Mouse (Mus musculus) frontal cortex, adult (tissue): Measurements from ENCODE around the gene Megf11.

Experiments used
- ATAC-seq: cut with Nextera tagmentation; 2 replicates; pipeline ENCODE4 v1.9.2; 2017; ENCODE audit warnings: mild to moderate bottlenecking, moderate library complexity, mixed read lengths; ENCODE audit not compliant: low TSS enrichment

Megf11 gene

DNA sequence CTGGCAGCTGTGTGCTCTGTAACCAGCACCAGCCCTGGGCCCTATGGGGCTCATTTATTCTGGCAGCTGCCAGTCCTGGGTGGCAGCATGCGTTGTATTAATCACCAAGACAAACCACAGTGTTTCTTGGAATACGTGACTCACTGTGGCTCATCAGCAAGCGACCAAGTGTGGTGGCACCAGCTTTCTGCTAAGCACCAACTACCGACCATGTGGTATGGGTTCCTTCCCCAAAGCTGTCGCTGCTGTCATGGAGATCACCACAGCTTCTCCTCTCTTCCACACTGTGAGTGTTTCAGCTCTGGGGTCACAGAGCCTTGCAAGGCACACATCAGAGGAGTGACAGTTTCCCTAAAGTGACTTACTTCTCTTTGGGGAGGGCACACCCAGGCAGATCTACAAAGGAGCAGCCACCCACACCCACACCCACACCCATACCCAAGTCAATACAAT lies 178.9 kb downstream of the Megf11 start:
- ATAC-seq, result no peak

DNA sequence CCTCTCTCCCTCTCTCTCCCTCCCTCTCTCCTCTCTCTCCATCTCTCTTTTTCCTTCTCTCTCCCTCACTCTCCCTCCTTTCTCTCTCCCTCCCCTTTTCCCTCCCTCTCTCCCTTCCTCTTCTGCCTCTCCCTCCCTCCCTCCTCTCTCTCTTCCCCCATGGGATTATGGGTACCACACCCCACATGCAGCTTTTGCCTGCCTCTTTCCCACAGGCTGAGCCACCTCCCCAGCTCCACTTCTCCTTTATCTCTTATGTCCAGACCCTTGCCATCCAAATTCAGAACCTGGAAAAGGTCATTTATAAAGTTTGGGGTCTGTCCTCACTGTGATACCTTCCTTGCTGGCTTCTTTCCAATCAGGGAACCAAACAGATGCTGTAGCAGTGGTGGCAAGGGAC lies 180.5 kb downstream of the Megf11 start:
- ATAC-seq, result no peak

DNA sequence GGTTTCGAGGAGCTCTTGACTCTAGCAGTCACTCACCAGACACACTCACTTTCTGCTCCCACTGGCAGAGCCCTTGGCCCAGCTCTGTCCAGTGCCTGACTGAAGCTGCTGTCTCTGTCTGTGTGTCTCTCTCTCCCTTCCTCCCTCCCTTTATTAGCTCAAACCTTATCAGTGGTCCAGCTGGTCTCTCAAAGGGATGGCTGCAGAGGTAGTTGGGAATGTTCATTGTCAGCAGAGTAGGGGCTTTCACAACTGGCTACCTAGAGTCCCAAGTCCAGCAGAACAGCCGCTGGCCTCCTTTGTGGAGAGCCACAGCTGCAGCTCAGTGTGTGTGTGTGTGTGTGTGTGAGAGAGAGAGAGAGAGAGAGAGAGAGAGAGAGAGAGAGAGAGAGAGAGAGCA lies 180.9 kb downstream of the Megf11 start:
- ATAC-seq, result no peak

DNA sequence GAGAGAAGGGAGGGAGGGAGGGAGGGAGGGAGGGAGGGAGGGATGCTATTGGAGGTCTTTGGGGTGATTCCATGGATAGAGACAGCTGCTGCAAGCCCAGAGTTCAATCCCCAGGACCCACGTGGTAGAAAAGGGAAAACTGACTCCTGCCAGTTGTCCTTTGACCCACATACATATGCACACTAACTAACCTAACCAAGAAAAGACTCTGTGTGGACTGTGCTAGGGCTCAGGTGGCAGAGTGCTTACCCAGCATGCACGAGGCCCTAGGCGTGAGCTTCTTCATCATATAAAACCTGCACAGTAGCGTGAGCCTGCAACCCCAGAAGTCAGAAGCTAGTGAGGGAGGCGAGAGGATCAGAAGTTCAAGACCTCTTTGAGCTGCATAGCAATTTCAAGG lies 182.1 kb downstream of the Megf11 start:
- no peak for ATAC-seq

DNA sequence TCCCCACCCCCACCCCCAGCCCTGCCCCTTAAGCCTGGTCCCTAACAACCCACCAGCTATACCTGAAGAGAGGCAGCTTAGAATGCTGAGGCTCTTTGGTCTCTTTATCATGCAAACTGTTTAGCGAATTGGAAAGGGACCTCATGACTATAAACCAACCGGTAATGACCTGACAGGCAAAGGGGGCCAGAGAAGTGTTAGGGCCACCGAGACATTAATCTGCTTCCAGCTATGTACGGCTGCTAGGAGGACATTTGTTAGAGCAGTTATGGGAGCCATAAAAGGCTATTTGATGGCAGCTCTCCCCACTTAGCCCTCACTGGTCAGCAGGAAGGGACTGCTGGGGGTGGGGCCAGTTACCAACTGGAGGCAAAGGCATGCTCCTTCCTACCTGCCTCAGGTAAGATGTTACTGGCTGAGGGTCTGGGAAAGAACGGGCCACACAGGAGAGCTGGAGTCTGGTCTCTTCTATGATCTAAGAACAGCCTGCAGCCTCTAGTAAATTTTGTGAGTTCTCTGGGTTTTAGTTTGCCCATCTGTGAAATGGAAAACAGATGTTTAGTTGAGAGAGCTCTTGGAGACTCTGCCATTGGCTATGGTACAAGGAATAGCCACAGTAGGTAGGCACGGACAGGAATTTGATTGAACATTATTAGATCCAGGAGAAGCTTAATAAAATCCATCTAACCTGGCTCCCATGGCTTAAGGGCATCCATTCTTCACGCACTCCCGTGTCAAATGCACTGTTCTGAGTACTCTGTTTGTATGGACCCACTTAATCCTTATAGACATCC lies 183.2 kb downstream of the Megf11 start:
- no peak for ATAC-seq

DNA sequence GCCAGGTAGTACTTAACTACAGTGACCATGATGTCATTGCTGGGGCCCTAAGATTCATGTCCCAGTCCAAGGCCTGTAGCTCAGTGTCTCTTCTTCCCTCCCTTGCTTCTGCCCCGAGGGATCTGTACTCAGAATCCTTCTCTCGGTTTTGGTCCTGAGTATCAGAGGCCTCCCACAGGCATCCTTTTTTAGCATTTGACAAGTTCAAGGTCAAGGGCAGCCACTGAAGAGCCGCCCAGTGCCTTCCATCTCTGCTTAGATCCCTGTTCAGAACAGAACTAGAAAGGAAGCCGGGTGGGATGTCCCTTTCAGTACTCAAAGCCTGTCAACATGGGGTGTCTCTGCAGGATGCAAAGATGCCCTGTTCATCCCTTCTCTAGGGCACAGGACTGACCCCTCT lies 185.0 kb downstream of the Megf11 start:
- no peak for ATAC-seq

DNA sequence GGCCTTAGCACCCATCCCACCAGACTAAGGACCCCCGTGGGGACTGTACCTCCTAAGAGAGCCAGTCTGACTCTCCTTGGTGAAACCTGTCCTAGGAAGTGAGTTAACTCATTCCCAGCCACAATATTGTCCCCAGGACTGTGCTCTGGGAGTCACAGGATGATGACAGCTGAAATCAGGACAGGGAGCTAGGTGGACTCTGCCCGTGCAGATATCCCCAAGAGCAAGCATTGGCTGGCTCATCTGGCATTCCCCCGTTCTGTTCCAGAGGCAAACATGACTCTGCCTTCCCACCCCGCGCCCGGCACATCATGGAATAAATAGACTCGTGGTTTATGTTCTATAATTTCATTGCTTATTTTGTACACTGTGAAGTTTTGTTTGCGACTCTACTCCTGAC lies 185.7 kb downstream of the Megf11 start:
- ATAC-seq, result no peak

DNA sequence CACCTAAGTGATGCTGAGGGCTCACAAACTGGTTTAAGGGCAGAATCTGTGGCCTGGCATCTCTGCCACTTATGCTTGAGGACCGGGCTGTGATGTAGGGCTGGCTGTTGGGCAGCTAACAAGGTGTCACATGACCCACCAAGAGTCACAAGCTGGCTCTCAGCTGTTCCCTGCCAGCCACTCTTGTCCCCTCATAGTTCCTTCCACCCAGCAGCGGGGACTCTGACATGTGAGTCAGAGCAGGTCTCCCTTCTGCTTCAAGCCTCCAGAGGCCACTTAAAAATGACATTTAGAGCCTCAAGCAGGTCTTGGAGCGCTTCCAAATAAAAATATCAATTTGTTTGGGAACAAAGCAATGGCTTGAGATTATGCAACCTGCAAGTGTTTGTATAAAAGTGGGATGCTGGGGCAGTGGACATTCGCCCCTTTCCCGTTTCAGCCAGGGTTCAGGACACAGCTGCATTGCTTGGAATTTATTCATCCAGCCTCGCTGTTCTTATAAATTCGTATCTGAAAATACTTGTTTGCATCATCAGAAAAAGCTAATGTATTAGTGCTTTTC lies 187.3 kb downstream of the Megf11 start:
- ATAC-seq, result no peak

DNA sequence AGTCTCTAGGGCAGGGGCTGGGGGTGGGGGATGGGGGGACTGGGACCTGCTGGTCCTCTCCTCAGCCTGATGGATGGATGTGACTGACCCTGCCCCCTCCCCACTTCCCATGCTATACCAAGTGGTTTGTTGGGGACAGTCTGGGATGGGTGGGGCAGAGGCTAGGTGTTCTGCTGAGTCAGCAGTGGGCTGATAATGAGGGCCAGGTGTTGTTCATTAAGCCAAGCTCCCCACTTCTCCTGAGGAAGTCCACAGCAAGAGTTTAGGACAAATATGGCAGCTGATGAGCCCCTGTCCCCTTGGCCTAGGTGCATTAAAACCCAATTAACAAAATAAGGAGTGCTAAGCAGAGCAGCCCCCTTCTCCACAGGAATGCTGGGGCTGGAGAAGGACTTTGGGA lies 190.2 kb downstream of the Megf11 start:
- no peak for ATAC-seq

DNA sequence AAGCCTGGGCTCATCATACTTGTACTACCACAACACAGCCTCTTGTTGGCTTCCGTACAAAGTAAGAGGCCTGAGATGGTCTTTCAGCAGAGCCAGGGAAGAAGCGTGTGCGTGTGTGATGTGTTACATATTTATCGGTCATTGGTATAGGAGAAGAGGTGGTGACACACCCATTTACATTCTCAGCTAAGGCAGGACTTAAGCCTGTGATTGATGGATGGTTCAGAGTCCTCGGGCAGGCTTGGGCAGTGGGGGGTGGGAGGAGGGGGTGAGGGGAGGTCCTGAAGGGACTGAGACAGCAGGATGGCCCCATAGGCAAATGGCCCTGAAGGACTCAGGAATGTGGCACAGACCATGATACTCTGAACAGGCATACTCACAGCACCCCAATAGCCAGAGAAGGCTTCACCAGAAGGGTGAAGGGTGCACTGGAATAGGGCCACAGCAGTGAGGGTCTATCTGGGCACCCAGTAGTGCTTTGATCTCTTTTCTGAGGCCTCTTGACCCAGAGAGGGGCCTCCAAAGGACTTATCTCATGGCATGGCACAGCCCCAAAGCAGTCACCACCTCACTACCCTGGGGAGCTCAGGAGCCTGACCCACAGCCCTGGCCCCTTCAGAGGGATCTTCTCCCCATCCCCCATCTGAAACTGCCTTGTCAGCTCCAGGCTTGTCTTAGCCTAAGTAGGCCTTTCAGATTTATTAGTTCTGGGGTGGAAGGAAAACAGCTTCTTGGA lies 190.9 kb downstream of the Megf11 start:
- ATAC-seq, result no peak

DNA sequence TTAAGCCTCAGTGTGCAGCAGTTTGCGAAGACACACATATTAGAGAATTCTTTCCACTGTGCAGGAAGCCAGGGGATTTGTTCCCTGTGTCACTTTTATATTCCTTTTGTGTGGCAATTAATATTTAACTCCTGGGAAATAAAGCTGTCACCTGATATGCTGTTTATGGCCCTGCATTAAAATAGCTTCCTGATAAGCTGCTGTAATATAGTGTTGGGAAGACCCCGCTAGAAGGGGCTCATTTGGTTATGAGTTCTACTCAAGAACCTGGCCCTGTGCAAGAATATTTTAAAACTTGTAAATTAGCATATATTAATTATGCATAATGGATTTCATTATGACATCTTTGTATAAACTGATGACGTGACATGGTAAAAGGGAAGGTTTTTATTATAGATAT lies 191.7 kb downstream of the Megf11 start:
- no peak for ATAC-seq

DNA sequence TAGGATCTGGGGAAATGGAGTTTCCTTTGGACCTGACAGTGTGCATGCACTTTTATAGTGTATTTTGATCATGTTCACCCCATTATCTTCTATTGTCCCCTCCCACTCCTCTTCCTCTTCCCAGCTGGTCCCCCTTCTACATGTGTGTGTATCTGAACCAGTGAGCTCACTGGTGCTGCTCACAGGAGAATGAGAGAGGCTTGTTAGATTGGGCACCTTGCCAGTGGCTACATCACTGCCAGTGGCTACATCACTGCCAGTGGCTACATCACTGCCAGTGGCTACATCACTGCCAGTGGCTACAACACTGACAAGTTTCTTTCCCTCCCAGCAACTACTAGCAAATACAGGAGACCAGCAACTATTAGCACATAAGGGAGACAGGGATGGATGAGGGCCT lies 192.6 kb downstream of the Megf11 start:
- no peak for ATAC-seq

DNA sequence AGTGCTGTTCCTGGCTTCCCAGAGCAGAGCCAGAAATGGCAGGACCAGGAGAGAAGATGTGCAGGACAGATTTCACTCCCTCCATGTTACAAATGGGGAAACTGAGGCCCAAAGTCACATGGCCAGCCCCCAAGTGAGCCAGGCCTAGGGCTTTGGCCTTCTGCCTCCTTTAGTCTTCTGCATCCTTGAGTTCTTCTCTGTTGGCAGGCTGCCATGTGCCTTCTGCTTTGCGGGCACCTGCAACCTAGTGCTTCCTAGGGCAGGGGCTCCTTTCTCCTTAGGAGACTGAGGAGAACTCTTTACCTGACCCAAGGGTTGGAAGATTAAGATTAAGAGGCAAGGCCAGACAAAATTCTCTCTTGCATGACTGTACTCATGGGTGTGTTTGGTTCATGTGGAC lies 193.9 kb downstream of the Megf11 start:
- no peak for ATAC-seq

DNA sequence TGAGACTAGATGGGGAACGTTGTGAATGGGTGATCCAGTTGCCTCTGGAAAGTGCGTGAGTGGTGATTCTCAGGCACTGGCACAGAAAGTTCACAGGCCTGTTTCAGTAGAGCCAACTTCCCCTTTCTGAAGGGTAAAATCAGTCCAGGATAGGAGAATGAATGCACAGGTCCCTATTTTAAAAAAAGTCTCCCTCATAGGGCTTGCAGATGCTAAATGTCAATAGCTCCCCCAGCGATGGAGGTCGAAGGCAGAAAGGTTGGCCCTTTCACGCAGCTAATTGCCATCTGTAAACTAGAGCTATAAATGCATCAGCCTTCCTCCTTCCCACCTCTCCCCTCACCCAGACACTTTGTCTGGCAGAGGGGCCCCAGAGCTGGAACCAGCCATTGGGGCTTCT lies 200.9 kb downstream of the Megf11 start:
- no peak for ATAC-seq

DNA sequence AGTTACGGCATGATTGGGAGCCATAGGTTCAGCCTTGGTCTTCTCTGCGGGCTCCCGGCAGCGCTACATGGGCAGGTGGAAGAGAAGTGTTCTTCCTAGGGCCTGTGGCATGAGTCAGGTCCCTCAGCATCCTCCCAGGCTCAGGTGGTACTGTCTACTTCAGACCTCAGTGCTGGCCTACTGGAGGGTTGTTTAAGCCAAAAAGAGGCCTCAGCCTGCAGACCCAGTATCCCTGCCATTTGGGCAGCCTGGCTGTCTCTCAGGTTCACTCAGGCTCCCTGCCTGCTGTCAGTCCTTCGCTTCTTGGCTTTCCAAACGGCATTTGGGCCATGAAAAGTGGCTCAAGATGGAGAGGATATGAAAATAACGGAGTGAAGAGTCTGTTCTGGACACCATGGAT lies 202.6 kb downstream of the Megf11 start:
- no peak for ATAC-seq

DNA sequence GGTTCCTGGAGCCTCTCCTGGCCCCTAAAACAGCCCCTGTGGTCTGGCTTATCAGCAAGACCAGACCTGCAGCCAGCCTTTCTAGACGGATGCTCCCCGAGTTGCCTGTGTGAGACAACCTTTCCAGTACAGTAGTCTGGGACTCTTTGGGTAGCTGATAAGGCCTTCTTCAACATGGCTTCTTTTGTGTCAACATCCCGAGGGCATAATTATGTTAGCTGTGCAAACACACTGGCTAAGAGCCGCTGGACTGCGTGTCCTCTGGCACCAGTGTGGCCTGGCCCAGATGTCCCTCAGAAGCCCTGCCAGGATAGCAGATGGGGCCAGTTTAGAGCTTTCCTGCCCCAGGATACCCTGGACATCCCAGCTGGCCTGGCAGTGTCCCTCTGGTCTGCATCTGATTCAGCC lies 205.2 kb downstream of the Megf11 start:
- no peak for ATAC-seq

DNA sequence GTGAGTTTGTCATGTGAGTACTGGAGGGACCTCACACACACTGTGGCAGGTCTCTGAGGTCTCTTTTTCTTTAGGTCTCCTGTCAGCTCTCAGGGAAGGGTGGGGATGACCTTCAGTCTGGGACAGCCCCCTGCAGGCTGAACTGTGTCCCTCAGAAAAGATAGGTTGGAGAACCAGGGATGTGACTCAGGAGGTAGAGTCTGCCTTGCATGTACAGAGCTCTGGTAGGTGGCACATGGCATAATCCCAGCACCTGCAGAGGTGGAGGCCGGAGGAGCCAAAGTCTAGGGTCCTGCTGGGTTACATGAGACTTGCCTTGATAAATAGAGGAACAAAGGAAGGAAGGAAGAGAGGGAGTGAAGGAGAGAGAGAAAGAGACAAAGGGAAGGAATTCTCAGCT lies 206.0 kb downstream of the Megf11 start:
- no peak for ATAC-seq

DNA sequence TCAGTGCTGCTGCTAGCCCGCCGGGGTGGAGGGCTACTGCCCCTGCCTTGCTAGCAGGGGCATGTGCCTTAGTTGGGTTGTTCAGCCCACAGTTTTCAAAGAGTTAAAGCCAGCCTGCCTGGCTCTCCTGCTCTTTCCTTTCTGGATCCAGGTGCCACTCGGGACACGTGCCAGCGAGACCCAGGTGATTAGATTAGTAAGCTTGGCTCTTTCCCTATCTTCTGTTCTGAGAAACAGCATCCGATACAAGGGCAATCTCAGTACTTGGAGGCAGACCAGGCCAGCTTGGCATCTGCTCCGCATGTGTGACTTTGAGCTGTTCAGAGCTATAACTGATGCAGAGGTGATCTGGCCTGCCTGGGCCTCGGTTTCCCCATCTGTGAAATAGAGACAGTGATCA lies 209.0 kb downstream of the Megf11 start:
- no peak for ATAC-seq

DNA sequence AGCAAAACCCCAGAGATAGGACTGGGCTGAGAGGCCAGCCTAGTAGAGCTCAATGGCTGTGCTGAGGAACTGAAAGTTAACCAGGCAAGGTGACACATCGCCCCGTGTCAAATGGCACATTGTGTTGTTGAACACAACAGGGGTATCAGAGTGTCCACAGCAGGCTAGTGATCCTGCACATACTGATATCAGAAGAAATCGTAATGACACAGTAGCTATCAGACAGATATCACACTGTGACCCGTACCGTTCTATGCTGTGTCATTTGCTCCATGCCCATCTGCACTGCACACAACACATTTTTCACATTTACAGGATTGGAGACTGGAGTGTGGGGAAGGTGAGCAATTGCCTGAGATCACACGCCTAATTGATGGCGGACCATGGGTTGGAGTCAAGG lies 213.0 kb downstream of the Megf11 start:
- ATAC-seq, result no peak

DNA sequence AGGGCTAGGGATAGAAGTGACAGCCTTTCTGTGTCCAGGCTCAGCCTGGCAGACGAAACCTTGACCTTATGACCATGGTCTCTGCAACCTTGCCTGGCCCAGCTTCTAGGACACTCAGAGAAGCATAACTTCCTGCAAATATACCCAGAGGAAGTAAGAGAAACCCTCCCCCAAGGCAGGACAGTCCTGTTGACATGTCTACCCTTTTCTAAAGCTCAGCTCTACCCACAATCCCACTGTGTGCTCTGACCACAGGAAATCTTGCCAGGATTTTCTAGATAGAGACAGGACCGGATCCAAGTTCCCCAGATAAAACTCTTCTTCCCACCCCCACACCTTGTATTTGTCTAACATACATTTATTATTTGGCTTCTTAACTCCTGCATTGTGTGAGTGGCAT lies 215.3 kb downstream of the Megf11 start:
- no peak for ATAC-seq

DNA sequence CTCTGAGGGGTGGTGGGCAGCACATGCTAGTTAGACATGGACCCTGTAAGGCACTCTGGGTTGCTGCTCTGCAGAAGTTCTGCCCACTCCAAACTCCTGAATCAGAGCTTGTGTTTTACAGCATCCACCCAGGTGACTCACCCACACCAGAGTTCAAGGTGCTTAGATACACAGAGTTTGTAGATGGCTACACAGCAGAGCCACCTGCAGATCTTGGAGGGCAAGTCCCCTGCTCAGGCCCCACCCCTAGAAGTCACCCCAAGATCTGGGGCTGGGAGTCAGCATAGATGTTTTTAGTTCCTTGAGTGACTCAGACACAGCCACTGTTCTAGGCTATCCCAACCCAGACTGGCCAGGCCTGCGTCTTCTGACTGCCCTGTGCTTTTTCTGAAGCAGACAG lies 217.5 kb downstream of the Megf11 start:
- ATAC-seq, result no peak

DNA sequence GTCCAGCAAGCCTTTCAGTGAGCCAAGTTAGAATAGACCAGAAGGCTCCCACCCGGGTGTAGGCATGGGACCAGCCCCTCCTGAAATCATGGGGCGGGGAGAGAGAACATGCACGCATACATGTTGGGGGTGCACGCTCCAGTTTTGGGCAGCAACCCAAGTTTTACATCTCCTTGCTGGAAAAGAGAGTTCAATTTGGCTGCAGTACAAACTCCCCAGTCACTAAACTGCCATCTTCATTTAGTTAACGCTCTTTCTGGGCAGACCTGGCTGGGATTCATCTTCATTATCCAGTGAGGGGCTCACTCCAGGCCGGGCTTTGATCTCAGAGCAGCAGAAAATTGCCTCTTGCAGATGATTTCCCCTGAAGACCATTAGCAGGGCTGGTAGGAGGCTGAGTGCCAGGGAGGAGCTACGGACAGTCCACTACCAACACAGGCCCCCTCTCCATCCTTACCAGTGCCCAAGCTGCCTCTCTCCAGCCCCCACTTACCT lies 218.8 kb downstream of the Megf11 start:
- ATAC-seq, result no peak
